Mouse (Mus musculus) testis, postnatal 10 days (tissue): Measurements from ENCODE around the gene Ccdc167.

ENCODE experiments used
- DNase-seq: peaks from one replicate; pipeline ENCODE4 v3.0.0; 2021; ENCODE audit warnings: low spot score

Gene Ccdc167

GRCm38 (mm10) chr17:29716732-29717445, at the start of gene Ccdc167:
Gene Ccdc167, minus strand, starts transcription at chr17:29717044.
- DNase-seq: peak; percentile 97

DNA sequence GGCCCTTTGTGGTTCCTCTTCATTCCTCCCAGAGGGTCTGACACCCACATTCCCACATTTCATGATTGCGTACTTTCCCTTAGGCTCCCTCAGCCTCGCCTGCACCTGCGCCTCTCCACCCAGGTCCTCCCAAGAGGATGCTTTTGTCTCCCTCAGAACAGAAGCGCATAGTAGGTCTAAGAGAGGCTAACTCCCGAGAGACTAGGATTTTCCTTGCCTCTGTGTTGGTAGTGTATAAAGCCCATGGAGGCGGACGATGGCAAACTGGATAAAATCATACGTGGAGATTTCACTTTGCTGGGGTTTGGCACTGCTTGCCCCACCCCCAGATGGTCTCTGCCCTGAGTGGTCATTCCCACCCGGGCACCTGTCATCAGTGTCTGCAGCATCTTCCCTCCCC, 48.5 kb upstream of the Ccdc167 start:
- no peak for DNase-seq

- DNase-seq: peak; percentile 73
Measured at GRCm38 (mm10) chr17:29762551-29762950, 45.7 kb upstream of the Ccdc167 start.

- no peak for DNase-seq
Measured at GRCm38 (mm10) chr17:29761938-29762337, 45.1 kb upstream of the Ccdc167 start.

GRCm38 (mm10) chr17:29760404-29761375, 43.8 kb upstream of the Ccdc167 start:
- no peak for DNase-seq

GRCm38 (mm10) chr17:29759963-29760362, 43.1 kb upstream of the Ccdc167 start:
- DNase-seq: no peak

DNA sequence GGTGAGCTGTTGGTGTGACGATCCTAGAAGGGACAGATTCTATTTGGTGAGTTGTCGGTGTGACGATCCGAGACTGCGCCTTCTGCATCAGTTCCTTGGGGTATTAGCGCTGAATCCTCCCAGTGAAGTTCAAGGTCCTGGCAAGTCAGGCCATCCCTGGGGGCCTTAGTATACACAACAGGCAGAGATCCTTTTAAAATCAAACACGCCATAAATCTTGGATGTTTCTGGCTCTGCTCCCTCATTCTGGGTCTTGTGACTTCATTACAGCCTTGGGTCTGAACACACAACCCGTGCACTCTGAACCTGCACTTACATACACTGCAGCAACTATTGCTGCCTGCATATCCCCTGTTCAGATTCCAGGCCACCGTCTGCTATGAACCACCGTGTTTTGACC, 39.5 kb upstream of the Ccdc167 start:
- DNase-seq: no peak

DNA sequence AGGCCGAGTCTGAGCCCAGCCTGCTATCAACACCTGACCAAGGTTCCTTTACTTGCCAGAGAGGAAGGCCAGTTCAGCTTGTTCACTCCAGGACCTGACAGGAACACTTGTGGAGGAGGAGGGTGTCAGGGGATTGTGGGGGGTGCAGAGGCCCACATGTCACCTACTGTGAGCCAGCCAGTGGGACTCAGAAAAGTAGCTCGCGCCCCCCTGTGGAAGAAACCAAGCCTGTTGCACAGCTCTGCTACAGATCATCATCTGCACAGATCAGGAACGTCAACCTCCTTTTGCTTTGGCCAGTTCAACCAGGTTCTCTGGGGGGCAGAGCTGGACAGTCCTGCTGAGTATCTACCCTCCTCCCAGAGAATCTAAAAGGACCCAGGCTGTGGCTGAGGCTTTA, 37.7 kb upstream of the Ccdc167 start:
- no peak for DNase-seq

DNA sequence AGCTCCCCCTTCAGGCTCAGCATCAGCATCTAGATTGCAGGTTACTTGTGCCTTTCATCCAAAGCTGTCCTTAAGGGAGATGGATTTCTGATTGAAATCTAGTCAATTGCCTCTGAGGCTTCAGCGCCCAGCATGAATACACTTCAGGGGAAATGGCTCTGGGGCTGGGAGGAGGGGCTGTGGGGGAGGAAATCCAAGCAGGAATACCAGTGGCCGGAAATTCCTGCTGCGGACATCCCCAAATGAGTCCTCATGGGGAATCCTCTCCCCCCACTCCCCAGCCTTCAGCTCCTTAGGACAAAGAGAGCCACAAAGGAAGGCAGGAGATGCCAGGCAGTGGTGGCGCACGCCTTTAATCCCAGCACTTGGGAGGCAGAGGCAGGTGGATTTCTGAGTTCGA, 30.6 kb upstream of the Ccdc167 start:
- no peak for DNase-seq

- DNase-seq: peak; percentile 71
Measured at GRCm38 (mm10) chr17:29737849-29738804, 21.3 kb upstream of the Ccdc167 start.

GRCm38 (mm10) chr17:29736448-29737014, 19.7 kb upstream of the Ccdc167 start:
- DNase-seq: no peak

DNA sequence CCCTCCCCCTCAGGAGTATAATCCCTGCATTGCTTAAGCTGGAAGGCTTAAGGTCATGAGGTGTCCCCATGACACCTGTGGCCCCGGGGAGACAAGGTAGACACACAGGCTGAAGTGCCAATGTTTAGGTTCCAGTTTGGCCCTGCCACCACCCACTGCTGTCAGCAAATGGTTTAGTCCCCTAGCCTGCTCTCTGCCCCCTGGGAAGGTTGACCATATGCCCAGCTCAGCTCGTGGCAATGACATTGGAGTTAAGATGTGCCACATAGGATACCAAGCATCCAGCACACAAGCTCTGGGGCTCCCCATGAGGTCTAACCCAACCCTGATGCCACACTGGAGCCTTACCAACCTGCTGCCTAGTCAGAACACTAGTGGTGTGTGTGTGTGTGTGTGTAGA, 15.7 kb upstream of the Ccdc167 start:
- DNase-seq: no peak

- DNase-seq: no peak
Measured at GRCm38 (mm10) chr17:29731953-29732325, 15.1 kb upstream of the Ccdc167 start.

- DNase-seq: peak; percentile 75
Measured at GRCm38 (mm10) chr17:29731266-29731952, 14.6 kb upstream of the Ccdc167 start.

DNA sequence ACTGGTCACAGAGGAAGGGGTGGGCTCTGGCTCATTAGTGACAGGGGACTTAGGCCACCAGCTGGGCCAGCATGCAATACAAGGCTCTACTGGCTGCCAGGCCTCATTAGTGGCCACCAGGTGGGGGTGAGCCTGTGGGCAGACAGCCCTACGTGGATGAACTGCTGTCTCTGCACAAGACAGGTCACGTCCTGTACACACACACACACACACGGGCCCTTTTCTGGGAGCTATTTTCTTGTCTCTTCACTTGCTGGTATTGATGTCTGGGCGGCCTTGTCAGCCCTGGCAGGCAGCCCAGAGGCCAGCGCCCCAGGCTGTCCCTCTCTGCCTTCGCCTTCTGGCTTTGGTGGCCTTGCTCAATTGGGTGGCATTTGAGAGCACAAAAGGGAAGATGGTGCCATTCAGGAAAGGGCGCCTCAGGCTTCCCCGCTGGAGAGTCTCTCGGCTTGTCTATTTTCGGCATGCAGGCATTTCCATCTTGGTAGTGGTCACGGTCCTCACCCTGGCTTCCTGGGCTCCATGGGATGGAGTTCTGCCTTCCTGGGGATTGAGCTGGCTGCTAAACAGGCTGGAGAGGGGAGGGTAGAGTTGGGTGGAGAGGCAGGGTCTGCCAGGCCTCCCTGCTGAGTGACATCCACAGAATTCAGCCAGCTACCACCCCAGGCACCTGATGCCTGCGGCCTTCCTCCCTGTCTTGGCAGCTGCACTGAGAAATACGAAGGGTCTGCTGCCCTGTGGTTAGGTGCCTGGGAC, 13.8 kb upstream of the Ccdc167 start:
- DNase-seq: peak; percentile 69

DNA sequence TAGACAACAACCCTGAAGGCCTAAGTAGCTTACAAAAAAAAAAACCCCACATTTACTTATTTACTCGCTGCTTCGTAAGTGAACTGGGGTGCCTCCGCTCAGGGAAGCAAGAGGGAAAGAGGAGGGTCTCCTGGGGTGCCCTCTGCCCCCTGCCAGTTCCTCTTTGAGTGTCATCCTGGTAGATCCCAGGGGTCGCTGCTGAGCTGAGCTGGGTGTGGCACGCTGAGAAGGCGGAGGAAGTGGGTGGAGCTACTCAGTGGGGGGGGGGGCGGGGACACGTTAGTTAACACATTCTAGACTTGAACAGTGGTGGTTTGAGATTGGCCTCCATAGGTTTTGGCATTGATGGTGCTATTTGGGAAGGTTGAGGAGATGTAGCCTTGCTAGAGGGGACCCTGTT, 11.2 kb upstream of the Ccdc167 start:
- no peak for DNase-seq

GRCm38 (mm10) chr17:29725027-29725620, 8.3 kb upstream of the Ccdc167 start:
- DNase-seq: no peak

GRCm38 (mm10) chr17:29724610-29725009, 7.8 kb upstream of the Ccdc167 start:
- DNase-seq: no peak

DNA sequence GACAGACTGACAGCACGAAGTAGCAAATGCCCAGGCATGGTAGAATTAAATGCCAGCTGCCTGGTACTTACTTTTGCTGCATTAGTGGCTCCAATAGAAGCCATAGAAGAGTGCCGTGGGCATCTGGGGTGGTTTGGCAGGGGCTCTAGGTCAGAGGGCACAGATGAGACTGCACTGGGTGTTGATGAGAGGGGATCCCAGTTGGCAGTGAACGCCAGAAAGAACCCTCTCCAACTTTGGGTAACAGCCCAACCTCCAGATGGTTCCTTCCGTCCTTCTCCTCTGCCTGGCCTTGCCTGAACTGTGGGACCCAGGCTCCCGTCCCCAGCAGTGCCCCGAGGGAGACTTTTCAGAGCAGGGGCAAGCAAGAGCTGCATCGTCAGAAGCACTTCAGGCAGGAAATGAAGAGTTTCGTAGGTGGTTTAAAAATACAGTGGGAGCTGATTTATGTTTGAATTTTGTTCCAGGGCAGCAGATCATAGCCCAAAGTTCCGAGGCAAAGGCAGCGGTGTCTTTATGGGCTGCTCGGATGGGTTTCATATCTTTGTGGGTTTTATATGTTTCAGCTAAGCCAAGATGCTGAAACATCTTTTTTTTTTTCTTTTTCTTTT, 4.0 kb upstream of the Ccdc167 start:
- DNase-seq: no peak
